27 mouse cellular contexts compared by ENCODE assay signal in genomic region chr12:7876302-7877063, GRCm38 (mm10).
A peak's percentile ranks its signal among the peaks of the same experiment; 100 is the strongest.
DNase-seq lines count a peak whose midpoint lies in the region; ATAC-seq and TF ChIP-seq lines count a peak whose summit lies in the region.
"Had no signal": no experiment of that assay in that cellular context is flagged by ENCODE, and none has a peak within 500 bp of the region (broad histone marks: within the 10 kb centered on the region; RNA-seq: fewer than 3 reads in every experiment).

No protein-coding gene starts in this region.

- 0 out of 2 replicates have a peak, but pooled peaks cover 2% of the 10 kb centered on the region for H3K4me1 ChIP-seq in lung, adult 2 months (ENCODE audit: control insufficient read depth, insufficient read depth, low read length)
- H3K4me1 ChIP-seq: heart, embryonic 12.5 days; limb, embryonic 12.5 days; liver, embryonic 13.5 days; midbrain, embryonic 10.5 days; midbrain, embryonic 15.5 days; neural tube, embryonic 15.5 days; stomach, embryonic 15.5 days had no signal

- 65% methylated on average over 11 of the region's 11 CpGs for WGBS in lung, adult 2 months

- no peak for TF ChIP-seq POLR2A in lung, adult 2 months (IDR thresholded peaks at IDR 0.05; ENCODE audit: borderline replicate concordance, extremely low read depth, low read depth, low read length)

- no peak overlapping the region for H3K4me3 ChIP-seq in lung, adult 2 months (replicated peaks; ENCODE audit: extremely low read depth, low read depth, low read length)
- H3K4me3 ChIP-seq: erythroblast, embryonic 14.5 days; heart, embryonic 12.5 days; left cerebral cortex, adult 2 months; limb, embryonic 12.5 days; liver, embryonic 13.5 days; midbrain, embryonic 10.5 days; midbrain, embryonic 15.5 days; neural tube, embryonic 15.5 days; stomach, embryonic 15.5 days had no signal

- no peak for TF ChIP-seq CTCF in lung, adult 2 months (IDR thresholded peaks at IDR 0.05; ENCODE audit: insufficient read depth, low read length)

- ATAC-seq in megakaryocyte progenitor cell, adult 5-6 weeks (replicated peaks; ENCODE audit: poor library complexity), result no peak
- ATAC-seq in frontal cortex, adult (ENCODE audit: low TSS enrichment), result no peak
- ATAC-seq: forebrain, embryonic 16.5 days; intestine, postnatal 0 days; midbrain, embryonic 15.5 days; Patski had no signal

- DNase-seq in adrenal gland, postnatal 14 days, result peak; percentile 12
- DNase-seq in adrenal gland, adult 18-20 months (ENCODE audit: low spot score in 2 of 2), result no peak
- peak; percentile 25 for DNase-seq in NIH3T3 (ENCODE audit: low read depth)
- DNase-seq in lung, adult 2 months, result peak; percentile 15
- peak; percentile 32 for DNase-seq in lung, postnatal 25 days (ENCODE audit: low spot score)
- DNase-seq in adrenal gland, adult (ENCODE audit: inconsistent age in 2 of 2, low spot score in 1 of 2), result no peak
- DNase-seq: adrenal gland, adult 2 months; cerebellum, adult 2 months; cerebellum, postnatal 14 days; gastrocnemius, postnatal 36 days; heart, adult 18-20 months; liver, embryonic 13.5 days; retina, postnatal 1 day; right cerebral cortex, postnatal 14 days had no signal

Comparison
In these comparisons a context has a peak if more than half of its experiments do, and no peak if none do; other contexts are left out.
1. DNase-seq: peak in adrenal gland, postnatal 14 days (single experiment), NIH3T3 (single experiment), lung, adult 2 months (single experiment) and lung, postnatal 25 days (single experiment); none in adrenal gland, adult 18-20 months (0 of 2) and adrenal gland, adult (0 of 2).